Mouse (Mus musculus) spleen, adult 18-20 months (tissue): ENCODE measurements around the gene Slc5a5.

Experiments
- DNase-seq, 2 experiments: peaks; one replicate each; pipeline ENCODE4 v3.0.0; 2022; ENCODE audit warnings: mixed read lengths in 2 of 2

Gene Slc5a5

GRCm38 (mm10) chr8:70878178-70878577, 14.4 kb downstream of the Slc5a5 start:
- no peak for DNase-seq

DNA sequence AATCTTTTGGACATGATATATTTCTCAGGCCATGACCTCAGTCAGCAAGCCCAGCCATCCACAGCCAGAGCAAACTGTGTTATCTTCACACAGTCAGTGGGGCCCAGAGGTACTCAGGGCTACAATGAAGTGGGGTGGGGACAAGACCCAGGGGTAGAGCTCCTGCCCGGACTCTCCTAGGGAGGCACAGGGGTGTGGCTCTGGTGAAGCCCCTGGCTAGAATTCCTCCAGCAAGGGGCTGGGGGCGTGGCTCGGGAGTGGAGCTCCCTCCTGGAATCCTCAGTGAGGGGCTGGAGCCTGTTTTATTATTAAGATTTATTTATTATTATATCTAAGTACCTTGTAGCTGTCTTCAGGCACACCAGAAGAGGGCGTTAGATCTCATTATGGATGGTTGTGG, 16.2 kb downstream of the Slc5a5 start:
- no peak for DNase-seq

GRCm38 (mm10) chr8:70874441-70874840, 18.1 kb downstream of the Slc5a5 start:
- DNase-seq: no peak

GRCm38 (mm10) chr8:70873364-70873985, 19.1 kb downstream of the Slc5a5 start, which contains the start of gene Ccdc124:
Gene Ccdc124, minus strand, starts transcription at chr8:70873935.
- peak; percentile 90 to 95 for DNase-seq

GRCm38 (mm10) chr8:70872643-70873363, 19.8 kb downstream of the Slc5a5 start:
- DNase-seq: no peak

DNA sequence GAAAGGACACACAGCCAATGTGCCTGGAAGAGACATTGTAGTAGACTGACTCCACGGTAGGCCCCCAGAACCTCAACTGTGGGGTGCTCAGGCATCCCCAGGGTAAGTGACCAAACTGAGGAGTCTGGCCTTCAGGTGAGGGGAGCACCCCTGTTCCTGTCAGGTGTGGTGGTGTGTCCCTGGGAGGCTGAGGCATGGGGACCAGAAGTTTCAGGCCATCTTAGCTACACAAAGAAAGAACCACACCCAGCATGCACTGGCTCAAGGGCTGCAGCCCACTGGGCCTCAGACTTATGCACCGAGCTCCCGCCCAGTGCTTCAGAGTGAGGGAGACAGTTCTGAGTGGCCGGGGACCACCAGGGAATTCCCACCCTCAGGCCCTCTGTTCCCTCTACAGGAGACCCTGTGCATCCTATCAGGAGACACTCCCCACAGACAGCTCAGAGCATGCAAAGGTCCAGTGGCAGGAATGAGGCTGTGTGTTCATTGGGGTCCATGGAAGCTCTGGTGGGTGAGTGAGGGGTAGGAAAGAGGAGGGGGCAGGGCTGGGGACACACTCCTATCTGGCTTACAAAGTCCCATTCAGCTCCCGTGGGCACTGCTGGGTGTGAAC, 21.3 kb downstream of the Slc5a5 start:
- DNase-seq: no peak

- peak; percentile 63 to 77 for DNase-seq
Observed at GRCm38 (mm10) chr8:70869601-70870041, 22.9 kb downstream of the Slc5a5 start.

DNA sequence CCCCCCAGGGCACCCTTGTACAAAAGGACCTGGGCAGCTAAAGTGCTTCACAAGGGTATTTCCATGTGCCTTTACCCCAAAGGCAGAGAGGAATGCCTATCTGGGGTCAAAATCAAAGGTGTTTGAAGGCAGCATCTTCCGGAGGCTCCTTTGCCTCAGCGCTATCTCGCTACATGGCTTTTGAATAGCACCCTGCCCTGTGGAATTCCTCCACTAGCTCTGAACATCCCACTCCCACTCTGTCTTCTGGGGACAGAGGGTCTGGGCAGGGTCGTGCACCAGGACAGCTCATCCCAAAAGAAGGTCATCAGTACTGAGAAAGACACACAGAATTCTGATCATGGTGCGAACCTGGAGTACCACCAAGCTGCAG, 23.4 kb downstream of the Slc5a5 start:
- no peak for DNase-seq

- peak; percentile 63 to 68 for DNase-seq
Observed at GRCm38 (mm10) chr8:70868559-70869198, 23.9 kb downstream of the Slc5a5 start.

- DNase-seq: no peak
Observed at GRCm38 (mm10) chr8:70866566-70866965, 26.0 kb downstream of the Slc5a5 start.

GRCm38 (mm10) chr8:70866001-70866520, 26.5 kb downstream of the Slc5a5 start:
- DNase-seq: no peak

DNA sequence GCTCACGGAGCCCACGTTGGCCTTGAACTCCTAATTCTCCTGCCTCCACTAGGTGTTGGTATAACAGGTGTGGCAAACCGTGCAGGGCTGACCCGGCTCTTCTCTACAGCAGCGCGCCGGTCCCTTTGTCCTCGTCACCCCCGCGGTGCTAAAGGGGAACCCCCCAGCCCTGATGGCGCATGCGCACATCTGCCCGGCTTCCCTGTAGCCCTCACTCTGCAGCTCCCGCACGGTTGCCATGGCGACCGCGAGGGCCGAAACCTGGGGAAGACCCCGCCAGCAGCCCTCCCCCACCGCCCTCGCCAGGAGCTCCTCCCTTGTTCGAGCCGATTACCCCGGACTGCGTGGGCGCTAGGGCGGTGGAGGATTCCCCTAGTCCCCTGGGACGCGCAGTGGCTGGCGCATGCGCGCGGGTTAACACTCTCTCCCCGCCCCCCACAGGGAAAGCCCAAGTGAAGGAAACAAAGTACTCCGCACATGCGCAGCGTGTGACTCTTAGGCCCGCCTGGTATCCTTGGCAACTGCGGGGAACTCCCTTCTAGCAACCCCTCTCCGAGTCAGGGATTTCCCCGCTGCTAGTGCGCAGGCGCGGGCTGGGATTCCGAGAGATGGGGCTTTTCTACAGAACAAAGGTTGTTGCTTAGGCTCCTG, 27.1 kb downstream of the Slc5a5 start:
- peak; percentile 99 to 100 for DNase-seq

GRCm38 (mm10) chr8:70864712-70865221, 27.8 kb downstream of the Slc5a5 start:
- peak; percentile 29 to 39 for DNase-seq

DNA sequence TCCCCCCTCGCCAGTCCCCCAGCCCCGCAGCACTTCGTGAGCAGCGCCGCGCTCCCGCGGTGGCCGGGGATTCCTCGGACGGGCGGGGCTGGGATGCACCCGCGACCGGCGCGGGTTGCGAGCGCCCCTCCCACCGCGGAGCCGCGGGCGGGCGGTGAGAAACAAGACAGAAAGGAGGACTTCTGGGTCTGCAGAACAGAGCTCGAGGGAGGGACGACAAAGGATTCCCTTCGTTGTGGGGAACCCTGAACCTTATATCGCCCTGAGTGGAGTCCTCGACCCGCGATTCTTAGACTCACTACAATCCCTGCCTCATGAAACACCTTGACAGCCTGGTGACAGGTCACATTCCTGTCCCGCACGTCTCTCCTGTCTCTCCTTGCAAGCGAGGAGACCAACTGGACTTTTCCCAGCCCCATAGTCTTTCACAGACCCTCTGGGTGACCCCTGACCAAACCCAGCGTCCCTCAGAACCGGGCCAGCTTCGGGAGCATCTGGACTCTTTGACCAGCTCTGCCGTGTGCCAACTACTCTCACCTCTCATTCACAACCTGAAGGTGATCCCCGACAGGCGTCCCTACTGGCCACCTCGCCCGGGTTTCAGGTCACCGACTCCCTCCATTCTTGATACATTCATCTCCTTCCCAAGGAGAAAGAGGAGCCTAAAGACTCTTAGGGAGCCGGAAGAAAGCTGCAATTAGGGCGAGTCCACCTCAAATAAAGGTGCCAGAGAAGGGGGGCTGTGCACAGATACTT, 28.4 kb downstream of the Slc5a5 start:
- no peak for DNase-seq

GRCm38 (mm10) chr8:70862824-70863641, 29.5 kb downstream of the Slc5a5 start, which contains the start of gene Kcnn1:
Gene Kcnn1, minus strand, starts transcription at chr8:70863258.
- no peak for DNase-seq

GRCm38 (mm10) chr8:70857516-70857915, 35.0 kb downstream of the Slc5a5 start:
- no peak for DNase-seq

- peak in 1 of 2 experiments; percentile 45 for DNase-seq
Observed at GRCm38 (mm10) chr8:70856541-70857197, 35.9 kb downstream of the Slc5a5 start.

- no peak for DNase-seq
Observed at GRCm38 (mm10) chr8:70856028-70856427, 36.5 kb downstream of the Slc5a5 start.

GRCm38 (mm10) chr8:70853863-70854262, 38.7 kb downstream of the Slc5a5 start:
- peak in 1 of 2 experiments; percentile 23 for DNase-seq
